Mouse (Mus musculus) adrenal gland, postnatal 36 days (tissue): Measurements from ENCODE around the gene Slc39a2. TPM values are rescaled to one million over a fixed set of nuclear protein-coding genes. Genes with fewer than 3 reads are reported as not detected.
A peak's percentile ranks its signal among the peaks of the same experiment; 100 is the strongest.
"Not testable (repeated sequence)": the region's sequence is repeated elsewhere in the genome, so short reads cannot be mapped to it uniquely, and the experiment has no call there.

ENCODE experiments used
- DNase-seq, 2 experiments: peaks; one replicate each; pipeline ENCODE4 v3.0.0; 2021; ENCODE audit warnings: mixed read lengths in 1 of 2
- long read RNA-seq, 2 experiments: library from polyadenylated mRNA; stranded (forward); transcript quantifications; one replicate each; pipeline ENCODE4 v2.0.0; 2021; ENCODE audit warnings: borderline sequencing depth in 2 of 2
- total RNA-seq, 2 experiments: library from RNA; stranded (reverse); gene quantifications; 2 replicates each; pipeline ENCODE4 v1.2.3; 2021

Slc39a2 gene
- total RNA-seq = under 1 TPM; 0.33 to 0.99 TPM
- long read RNA-seq, experiment 1 = 0 reads
- long read RNA-seq, experiment 2 = 0 reads

DNA sequence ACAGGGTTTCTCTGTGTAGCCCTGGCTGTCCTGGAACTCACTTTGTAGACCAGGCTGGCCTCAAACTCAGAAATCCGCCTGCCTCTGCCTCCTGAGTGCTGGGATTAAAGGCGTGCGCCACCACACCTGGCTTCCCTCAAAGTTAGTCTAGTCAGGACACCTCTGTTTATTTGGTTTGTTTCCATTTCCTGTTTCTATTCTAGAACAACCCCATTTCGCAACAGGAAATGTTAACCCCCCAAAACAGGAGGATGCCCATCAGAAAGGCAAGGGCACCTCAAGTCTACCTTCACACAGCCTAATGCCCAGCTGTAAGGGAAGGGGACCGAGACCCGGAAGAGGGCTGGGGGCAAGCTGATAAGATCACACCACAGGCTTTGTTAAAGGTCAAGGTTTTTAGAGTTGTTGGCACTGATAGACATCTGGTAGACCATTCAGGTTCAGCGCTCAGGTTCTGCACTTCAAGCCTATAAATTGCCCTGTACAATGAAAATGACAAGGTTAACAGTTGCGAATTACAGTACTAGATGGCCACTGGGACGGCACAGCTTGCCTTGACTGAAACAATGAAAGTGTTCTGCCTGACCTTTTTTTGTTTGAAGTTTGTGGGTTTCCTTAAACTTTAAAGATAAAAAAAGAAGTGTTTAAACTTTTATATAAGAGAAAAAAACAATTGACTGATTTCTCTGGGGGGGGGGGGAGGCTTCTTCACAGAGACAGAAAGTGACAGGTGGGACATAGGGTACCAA is at the start of gene Slc39a2:
Gene Slc39a2, plus strand, starts transcription at position 699 of the 749 bp plus-strand sequence.
- DNase-seq = no peak

DNA sequence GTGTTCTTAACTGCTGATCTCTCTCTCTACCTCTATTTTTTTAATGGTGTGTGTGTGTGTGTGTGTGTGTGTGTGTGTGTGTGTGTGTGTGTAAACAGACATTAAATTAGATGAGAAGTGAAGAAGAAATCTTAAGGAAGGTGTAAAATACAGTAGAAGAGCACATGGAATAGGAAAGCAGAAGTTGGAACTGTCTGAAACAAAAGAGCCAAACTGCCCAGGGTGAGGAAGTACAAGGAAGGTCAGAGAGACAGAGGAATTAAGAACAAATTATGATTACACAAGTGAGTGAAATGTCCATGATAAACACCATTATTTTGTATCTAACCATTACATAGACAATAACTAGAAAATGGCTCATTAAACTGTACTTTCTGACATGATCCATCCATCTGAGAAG is 48.8 kb upstream of the Slc39a2 start:
- DNase-seq = no peak

DNA sequence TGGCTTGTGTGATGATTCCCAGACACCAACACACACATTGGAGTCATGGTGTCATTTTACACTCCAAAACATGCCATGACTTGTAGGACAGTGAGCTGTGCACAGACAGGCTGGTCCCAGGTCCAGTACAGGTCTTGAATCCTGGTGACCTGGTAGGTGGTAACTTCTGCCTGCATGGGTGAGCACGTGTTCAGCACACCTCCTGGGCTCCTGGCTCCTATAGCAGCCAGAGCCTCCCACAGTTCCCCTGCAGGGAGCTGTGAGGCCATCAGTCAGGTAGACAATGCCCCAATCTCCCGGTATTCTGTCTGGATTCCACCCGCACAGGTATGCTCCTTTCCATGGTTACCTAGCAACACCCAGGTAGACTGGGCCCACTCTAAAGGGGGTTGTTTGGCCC is 46.1 kb upstream of the Slc39a2 start:
- no peak for DNase-seq

DNA sequence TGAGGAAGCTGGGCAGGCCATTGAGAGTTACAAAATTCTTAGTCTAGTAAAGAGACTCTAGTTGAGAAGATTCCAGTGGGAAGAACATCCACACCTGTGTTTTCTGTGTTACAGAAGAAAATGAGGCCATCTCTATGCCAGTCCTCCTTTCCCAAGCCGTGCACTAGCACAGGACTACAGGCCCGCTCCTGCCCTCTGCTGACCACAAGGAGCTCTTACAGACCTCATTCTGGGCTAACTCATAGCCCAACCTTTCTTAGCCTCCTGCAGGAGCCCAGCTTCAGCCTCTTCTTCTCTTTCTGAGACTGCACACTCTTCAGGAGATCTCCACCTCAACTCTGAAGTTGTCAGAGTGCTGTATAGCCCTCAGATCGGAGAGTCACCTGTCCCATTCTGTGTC is 41.7 kb upstream of the Slc39a2 start:
- DNase-seq = peak; percentile 12 to 39

- DNase-seq = no peak
Measured at GRCm38 (mm10) chr14:51853399-51853798, 39.3 kb upstream of the Slc39a2 start, which contains the start of gene Ear6. Ear6 (plus strand) TSS chr14:51853699.

DNA sequence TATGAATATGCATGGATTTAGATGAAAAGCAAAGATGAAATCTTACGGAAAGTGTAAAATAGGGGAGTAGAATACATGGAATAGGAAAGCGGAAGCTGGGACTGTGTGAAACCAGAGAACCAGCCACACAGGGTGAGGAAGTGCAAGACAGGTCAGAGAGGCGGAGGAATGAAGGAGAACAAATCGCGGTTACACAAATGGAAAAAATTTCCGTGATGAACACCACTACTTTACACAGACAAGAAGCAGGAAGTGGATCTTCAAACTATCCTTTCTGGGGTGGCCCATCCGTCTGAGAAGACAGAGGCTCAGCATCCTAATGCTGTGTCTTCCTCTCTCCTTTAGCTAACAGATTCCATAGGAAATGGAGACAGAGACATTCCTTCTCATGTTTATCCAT is 37.4 kb upstream of the Slc39a2 start:
- not testable (repeated sequence) for DNase-seq

GRCm38 (mm10) chr14:51863603-51864002 is 29.1 kb upstream of the Slc39a2 start:
- peak; percentile 37 to 54 for DNase-seq

- peak; percentile 57 to 67 for DNase-seq
Measured at GRCm38 (mm10) chr14:51870756-51871155, 21.9 kb upstream of the Slc39a2 start.

- peak; percentile 84 to 88 for DNase-seq
Measured at GRCm38 (mm10) chr14:51871741-51872140, 20.9 kb upstream of the Slc39a2 start.

- no peak for DNase-seq
Measured at GRCm38 (mm10) chr14:51877517-51877916, 15.2 kb upstream of the Slc39a2 start.

DNA sequence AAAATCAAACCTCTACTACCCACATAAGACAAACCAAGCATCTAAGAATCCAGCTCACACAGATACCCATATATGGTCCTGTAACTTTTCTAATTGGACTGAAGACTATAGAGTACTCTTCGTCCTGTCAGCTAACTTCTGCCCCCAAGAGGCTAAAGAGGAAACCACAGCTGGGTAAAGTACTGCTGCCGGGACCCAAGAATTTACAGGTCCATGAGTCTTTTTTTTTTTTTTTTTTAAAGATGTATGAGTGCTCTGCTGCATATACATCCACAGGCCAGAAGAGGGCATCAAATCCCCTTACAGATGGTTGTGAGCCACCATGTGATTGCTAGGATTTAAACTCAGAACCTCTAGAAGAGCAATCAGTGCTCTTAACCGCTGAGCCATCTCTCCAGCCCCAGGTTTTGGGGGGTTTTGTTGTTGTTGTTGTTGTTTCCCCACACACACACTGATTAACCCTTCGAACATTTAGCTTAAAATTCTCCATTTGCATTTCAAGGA is 9.1 kb upstream of the Slc39a2 start:
- peak; percentile 77 to 84 for DNase-seq

- DNase-seq = no peak
Measured at GRCm38 (mm10) chr14:51884031-51884544, 8.6 kb upstream of the Slc39a2 start.

DNA sequence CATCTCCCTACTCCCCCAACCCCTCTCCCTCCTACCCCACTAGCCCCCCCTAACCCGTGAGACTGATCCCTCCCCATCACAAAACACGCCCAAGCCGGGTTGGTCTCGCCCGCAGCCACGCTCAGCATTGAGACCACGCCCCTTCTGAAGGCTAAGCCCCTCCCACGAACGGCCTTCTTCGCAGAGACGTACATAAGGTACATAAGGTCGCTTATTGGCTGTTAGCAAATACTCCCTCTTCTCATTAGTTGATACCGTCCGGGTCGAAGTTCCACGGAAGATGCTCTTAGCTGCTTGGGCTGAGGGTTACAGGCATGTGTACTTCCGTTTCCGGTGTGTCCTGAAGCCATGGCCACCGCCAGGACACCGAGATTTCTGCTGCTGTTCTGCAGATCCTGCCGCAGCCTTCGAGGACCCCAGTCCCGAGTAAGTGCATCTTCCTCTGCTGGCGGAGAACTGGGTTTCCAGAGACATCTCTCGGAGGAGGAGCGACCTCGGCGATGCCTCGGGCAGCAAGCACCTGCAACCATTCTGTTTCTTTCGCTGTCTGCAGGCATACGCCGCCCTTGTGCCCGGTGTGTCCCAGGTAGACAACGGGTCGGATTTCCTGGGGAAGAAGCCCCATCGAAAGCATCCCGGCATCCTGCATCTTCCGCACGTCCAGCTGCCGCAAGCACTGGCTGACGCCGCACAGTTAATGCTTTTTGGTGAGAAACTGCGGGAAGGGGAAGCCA is 7.9 kb upstream of the Slc39a2 start, which contains the start of gene Mettl17:
Gene Mettl17, plus strand, starts transcription at position 245 of the 734 bp plus-strand sequence.
- peak; percentile 96 for DNase-seq

DNA sequence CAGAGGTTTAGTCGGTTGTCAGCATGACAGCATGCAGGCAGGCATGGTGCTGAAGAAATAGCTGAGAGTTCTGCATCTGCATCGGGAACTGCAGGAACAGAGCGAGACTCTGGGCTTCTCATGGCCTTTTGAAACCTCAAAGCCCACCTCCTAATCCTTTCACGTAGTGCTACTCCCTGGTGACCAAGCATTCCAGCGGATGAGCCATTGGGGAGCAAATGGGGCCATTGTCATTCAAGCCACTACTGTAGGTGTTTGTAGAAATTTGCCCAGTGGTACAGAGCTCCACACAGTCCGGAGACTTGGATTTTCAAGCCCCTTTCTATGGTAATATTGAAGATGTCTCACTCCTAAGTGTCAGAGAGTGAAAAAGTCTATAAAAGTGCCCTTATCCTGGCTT is 6.6 kb upstream of the Slc39a2 start:
- DNase-seq = no peak

DNA sequence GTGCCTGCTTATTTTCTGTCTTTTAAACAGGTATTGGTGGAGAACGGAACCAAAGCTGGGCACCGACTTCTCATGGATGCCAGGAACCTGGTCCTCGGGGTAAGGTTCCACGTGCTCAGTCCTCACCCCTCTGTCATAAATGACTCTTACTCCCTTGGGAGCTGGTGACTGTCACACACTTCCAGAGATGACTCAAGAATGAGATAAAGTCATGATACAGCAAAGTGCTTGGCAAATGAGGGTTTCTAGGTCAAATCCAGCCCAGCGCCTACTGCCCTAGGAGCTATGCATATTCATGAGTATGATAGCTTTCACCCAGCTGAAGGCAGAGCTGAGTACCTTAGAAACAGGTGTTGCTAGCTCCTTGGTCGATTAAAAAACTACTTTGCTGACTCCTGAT is 2.9 kb upstream of the Slc39a2 start:
- peak in 1 of 2 experiments; percentile 27 for DNase-seq

GRCm38 (mm10) chr14:51893094-51893794 is 555 bp downstream of the Slc39a2 start:
- no peak for DNase-seq

GRCm38 (mm10) chr14:51893809-51894208 is 1.1 kb downstream of the Slc39a2 start:
- DNase-seq = no peak

- DNase-seq = no peak
Measured at GRCm38 (mm10) chr14:51895071-51895470, 2.4 kb downstream of the Slc39a2 start.

DNA sequence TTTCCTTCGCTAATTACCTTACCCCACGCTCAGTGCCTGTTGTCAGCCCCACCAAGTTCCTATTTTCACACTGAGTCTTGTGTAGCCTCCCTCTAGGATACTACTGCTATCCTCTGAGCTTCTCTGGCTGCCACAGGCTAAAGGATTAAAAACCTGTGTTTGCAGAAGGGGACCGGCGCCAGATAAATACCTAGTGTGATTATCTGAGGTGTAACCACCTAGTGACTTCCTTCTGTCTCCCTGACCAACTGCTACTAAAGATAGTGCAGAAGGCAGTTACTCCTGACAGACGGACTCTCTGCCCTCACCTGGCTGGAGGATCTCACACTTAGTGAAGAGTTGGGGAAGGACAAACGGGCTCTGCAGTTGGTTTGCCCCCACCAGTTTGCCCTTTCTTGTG is 3.3 kb downstream of the Slc39a2 start:
- DNase-seq = no peak

DNA sequence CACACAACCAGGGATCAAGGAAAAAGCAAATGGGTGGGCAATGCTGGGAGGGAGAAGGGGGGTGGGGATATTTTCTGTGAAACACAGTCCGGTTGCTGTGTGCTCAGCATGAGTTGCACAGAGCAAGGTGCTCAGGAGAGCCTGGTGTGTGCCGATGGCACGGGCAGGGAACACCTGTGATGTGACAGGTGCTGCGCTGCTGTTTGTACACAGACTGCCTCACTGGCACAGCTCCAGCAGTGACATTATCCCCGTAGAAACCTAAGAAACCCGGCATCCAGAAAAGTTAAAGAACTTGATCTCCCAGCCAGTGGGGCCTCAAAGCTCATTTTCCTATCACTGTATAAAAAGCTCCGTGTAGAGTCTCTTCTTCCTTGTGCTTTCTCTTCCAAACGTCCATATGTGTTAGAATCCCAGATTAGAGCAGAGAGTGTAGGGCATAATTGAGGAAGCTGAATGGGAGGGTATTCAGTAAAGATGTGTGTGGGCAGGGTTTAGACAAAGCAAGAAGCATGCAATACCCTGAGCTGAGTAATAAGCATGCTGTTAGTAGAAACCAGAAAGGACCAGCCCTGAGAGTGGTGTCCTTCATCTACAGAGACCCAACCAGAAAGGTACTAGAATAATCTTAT is 4.0 kb downstream of the Slc39a2 start:
- DNase-seq = no peak

GRCm38 (mm10) chr14:51899351-51899750 is 6.7 kb downstream of the Slc39a2 start:
- no peak for DNase-seq
